Mouse (Mus musculus) natural killer cell, adult 2 months (primary cell): ENCODE data around the gene Cd5.

ENCODE experiments used
- DNase-seq, 2 experiments: peaks; one replicate each; pipeline ENCODE4 v3.0.0; 2022; ENCODE audit warnings: low spot score in 2 of 2

Gene Cd5

GRCm38 (mm10) chr19:10758708-10759107 lies 19.9 kb upstream of the Cd5 start:
- DNase-seq, result no peak

DNA sequence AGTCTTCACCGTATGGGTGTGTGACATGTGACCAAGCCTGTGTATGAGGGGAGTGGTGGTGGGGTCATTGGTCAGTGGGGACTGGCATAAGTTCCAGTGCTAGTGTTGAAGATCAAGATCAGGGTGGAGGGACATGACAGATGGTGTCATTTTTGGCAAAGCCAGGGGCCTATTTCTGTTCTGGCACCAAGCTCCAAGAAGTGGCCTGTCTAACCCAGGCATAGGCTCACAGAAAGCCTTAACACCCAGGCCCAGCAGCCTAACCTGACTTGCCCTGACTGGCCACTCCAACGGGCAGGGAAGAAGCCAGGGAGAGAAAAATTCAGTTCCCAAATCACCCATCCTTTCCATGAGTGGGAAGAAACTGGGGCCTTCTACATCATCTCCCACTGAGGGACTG lies 18.7 kb upstream of the Cd5 start:
- DNase-seq, result no peak

DNA sequence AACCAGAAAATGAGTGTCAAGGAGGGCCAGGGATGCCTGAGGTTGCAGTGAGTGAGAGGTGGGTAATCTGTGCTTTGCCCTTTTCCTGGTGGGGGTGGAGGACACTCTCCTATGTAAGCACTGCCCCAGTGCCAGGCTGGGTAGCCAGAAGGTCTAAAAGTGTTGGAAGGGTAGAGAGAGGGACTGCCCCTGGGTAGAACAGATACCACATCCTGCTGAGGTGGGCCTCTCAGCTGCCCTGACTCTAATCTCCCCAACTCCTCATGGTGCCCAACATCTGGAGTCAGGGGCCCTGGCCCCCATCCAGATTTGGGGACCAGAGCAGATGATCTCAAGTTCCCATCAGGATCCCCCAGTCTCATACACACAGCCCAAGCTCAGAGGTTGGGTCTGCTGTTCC lies 18.3 kb upstream of the Cd5 start:
- no peak for DNase-seq

GRCm38 (mm10) chr19:10752646-10753045 lies 13.8 kb upstream of the Cd5 start:
- DNase-seq, result no peak

DNA sequence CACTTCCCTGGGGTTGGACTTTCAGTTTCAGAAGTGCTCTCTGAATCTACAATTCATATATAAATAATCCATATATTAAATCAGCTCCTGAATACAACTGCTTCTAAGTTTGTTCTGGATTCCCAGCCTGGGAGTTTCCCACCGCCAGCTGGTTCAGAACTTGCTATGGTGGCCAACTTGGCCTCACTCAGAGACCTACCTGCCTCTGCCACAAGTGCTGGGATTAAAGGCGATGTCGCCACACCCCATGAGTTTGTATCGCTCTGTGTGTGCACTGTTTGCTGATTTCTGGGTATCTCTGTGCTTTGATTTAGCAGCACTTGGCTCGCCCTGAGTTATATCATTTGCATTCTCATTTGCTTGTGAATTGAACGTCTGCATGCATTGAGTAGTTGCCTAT lies 13.3 kb upstream of the Cd5 start:
- DNase-seq, result no peak

GRCm38 (mm10) chr19:10751607-10752006 lies 12.8 kb upstream of the Cd5 start:
- DNase-seq, result no peak

GRCm38 (mm10) chr19:10750161-10750560 lies 11.4 kb upstream of the Cd5 start:
- DNase-seq, result no peak

DNA sequence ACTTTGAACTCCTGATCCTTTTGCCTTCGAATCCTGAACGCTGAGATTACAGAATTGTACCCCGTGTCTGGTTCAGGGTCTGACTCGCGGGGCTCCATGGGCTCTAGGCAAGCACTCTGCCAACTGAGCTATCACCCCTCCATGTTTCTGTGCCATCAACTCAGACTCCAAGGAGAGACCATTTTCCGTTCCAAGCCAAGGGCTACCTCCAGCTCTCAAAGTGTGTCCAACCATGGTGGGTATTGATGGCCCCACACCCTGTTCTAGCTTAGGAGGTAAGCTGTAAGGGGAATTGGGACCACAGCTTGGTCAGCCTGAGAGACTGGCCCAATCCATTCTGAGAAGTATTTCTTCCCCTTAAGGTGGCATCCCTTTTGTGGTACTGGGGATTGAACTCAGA lies 10.5 kb upstream of the Cd5 start:
- DNase-seq, result no peak

DNA sequence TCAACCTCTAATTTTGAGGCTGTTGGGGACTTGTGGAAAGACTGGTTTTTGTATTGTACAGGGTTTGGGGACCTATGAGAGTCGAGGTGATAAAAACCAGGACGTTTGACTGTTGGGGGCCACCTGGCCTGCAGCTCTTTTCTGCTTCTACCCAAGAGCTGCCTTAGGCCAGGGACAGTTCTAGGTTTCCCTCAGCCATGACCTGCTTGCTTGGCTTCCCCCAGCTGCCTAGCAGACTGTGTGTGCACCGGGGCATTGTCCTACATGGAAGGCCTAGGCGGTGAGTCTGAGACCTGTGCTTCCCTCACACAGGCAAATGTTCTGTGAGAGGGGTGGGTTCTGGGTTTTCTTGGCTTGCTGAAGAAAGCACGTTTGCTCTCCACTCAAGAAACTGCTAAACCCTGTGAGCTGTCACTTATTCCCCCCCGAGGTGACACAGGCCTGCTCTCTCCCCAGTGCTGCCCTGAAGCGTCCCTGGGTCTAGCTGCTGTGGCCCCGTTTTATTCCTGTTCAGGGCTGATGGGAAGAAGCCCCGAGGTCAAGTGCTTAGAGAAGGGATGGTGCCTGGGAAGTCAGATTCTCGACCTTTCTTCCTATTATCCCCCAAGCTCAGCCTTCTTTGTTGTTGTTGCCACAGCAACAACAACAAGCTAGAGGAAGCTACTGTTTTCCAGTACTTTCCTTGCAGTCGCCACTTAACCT lies 9.8 kb upstream of the Cd5 start:
- DNase-seq, result no peak

DNA sequence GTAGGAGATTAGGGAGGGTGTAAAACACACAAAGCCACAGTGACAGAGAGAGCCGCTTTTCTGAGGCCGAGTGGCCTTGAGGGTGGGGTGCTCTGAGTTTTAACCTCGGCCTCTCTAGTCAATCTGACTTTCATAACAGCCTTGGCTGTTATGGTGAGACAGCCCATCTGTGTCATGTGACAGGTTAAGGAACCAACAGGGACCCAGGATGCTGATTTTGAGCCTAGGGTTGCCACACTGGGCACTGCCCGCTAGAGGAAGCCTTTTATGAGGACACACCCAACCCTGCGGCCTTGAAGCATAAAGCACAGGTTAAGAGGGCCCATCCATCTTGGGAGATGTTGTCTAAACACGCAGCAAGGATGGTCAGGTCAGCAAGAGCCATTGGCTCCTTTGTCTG lies 8.9 kb upstream of the Cd5 start:
- peak; percentile 28 to 32 for DNase-seq

DNA sequence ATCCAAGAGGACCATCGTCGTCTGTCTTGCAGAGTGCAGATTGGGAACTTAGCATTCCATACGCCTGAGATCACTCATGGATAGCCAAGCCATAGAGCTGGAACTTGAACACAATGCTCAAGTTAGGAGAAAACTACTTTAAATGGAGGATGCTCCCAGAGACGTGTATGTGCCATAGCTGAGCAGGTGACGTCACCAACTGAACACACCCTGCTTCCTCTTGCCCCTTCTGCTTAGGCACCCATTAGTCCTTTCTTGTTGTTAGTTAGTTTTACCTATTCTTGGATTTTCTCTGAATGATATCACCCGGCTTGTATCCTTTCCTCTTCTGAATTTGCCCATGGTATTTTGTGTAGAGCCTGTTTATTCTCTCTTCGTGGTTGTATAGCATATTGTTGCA lies 8.4 kb upstream of the Cd5 start:
- no peak for DNase-seq

- DNase-seq, result no peak
These were observed 3.8 kb upstream of the Cd5 start for GRCm38 (mm10) chr19:10742565-10742964.

DNA sequence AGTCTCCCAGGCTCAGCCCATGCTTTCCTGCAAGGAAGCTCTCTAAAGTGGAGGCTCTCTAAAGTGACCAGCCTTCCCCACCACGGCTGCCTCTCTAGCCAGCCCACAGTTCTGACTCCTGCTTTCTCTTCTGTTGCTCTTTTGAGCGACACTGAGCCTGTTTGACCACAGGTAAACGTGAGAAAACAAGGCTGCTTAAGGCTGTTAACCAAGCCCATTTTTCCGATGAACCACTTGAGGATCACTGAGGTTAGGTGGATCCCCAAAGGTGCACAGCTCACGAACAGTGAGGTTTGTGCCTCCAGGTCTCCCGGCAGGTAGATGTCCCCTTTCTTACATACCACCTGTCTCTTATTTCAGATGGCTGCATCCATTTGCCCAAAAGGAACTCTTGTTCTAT lies 3.3 kb upstream of the Cd5 start:
- no peak for DNase-seq

GRCm38 (mm10) chr19:10740641-10741440 lies 2.0 kb upstream of the Cd5 start:
- peak; percentile 21 to 29 for DNase-seq

- no peak for DNase-seq
These were observed 1.1 kb upstream of the Cd5 start for GRCm38 (mm10) chr19:10739916-10740315.

DNA sequence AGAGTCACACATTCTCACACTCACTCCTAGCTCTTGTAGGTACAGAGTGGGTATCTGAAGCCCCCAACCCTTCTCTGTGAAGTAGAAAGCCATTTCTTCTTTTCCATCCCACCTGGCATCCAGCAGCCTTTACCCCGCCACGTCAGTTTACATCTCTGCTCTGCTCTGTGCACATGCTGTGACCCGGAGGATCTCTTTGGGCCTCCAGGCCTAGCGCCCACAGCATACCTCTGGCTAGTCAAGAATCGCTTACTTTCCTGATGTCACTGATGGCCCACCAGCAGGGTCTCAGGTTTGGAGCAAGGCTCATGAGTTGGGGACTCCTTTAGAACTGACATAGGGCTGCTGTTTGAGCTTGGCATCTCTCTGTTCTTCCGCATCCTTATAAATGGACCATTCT lies 764 bp downstream of the Cd5 start:
- no peak for DNase-seq

DNA sequence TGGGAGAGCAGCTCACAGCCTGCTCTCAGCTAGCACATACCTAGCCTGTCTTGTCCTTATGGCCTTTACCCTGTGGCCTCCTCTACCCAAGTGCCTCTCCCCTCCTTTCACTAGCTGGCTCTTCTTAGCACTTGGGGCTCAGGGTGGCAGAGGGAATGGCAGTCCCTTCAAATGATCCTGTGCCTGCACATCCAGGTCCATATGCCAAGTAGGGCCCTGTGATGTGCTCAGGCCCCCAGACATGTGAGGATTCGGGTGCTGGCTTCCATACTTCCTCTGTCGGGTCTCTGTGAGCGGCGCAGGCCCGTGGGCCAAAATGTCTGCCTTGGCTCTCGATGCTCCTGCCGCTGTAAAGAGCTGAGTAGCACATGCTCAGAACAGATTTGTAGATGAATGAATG lies 2.9 kb downstream of the Cd5 start:
- no peak for DNase-seq

DNA sequence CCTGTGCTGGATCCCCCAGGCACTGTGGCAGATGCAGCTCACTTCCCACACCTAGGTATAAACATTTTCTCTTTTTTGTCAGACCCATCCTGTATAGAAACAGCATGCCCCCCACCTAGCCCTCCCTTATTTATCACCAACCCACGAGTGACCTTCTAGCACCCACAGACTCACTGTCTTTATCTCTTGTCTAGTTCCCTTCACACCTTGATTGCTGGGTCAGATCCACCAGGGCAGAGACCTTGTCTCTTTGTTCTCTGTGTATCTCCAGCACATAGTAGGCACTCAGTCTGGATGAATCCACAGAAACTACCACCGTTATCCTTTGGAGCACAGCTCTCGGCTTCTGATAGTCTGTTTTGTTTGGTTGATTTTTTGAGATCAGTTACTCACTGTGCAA lies 3.7 kb downstream of the Cd5 start:
- DNase-seq, result no peak

DNA sequence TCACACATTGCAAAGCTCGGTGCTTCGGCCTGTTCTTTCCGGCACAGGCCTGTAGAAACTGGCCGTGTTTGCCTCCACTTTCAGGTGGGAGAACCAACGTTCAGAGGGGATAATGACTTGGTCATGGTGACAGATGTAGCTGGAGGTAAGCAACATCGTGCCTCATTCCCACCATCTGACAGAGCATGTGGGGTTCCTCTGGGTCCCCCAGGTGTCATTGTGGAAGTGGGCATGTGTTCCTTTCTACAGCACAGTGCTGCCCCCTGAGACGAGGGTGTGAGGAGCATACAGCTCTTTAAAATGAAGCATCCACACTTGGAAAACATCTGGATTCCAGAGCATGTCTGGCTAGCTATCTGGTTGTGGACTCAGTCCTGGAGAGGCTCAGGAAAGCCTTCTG lies 4.2 kb downstream of the Cd5 start:
- no peak for DNase-seq

- no peak for DNase-seq
These were observed 5.2 kb downstream of the Cd5 start for GRCm38 (mm10) chr19:10733501-10734127.

DNA sequence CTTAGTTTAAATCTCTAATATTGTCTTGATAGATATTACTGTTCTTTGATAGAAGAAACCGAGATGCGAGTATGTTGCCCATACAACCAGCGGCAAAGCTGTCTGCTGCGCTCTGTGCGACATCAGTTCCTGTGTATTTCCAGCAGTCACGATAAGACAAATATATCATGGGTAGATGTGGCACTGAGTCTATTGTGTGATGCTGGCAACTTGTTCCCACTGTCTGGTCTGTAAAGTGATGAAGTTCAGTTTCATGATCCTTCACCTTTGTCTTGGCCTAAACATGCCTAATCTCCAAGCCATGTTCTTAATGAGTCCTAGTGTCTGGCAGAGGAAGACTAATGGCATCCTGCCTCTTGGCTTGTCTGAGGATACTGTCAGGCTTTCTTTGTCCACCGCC lies 6.1 kb downstream of the Cd5 start:
- no peak for DNase-seq

- no peak for DNase-seq
These were observed 6.8 kb downstream of the Cd5 start for GRCm38 (mm10) chr19:10731975-10732374.

DNA sequence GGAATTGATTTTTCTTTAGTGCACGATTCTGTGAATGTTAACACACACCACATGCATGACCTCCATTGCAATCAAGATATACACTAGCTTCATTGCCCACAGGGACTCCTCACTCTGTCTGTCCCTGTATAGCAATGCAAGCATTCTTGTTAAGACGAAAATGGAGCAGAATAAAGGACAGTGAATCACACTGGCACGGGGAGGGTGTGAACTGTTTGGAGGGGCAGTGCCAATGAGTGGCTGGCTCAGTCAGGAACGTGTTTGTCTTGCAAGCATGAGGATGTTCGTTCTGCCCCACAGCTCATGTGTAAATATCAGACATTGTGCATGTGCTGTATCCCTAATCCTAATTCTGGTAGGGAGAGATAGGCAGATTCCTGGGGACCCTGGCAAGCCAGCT lies 8.3 kb downstream of the Cd5 start:
- DNase-seq, result no peak
